Mouse (Mus musculus): ENCODE data around the gene Lamb3. TPM values are rescaled to one million over a fixed set of nuclear protein-coding genes. Genes with fewer than 3 reads are reported as not detected.
A peak's percentile ranks its signal among the peaks of the same experiment; 100 is the strongest.

Gene Lamb3
- polyA plus RNA-seq, 1 experiment from 2014 or later, result 34.9 TPM

- 43% methylated on average over 8 of the region's 8 CpGs for WGBS
- peak overlapping the region; percentile 27; the same call in 1 of the 2 replicates for H3K4me3 ChIP-seq (ENCODE audit: low read depth, low read length)
- H3K4me2 ChIP-seq (replicated peaks; ENCODE audit: low read depth), result peak overlapping the region; percentile 45
- no peaks in the 10 kb centered on the region for H3K9me3 ChIP-seq (ENCODE audit: control insufficient read depth, low read length)
- peak; percentile 87 for ATAC-seq (ENCODE audit: low FRiP score, low TSS enrichment)
- peak overlapping the region; percentile 85 for H3K27ac ChIP-seq (replicated peaks)
- DNase-seq (ENCODE audit: low spot score), result no peak
- H3K9ac ChIP-seq (ENCODE audit: low read length), result peak overlapping the region; percentile 45; the same call in 1 of the 2 replicates
- no peaks in the 10 kb centered on the region for H3K4me1 ChIP-seq (replicated peaks; ENCODE audit: control insufficient read depth, insufficient read depth)
- no peaks in the 10 kb centered on the region for H3K36me3 ChIP-seq (ENCODE audit: control insufficient read depth, insufficient read depth, low read length)
- H3K27me3 ChIP-seq (ENCODE audit: control insufficient read depth, insufficient read depth, low read length), result no peaks in the 10 kb centered on the region
- TF ChIP-seq EP300 (optimal IDR thresholded peaks at IDR 0.05), result no peak
- no peak for TF ChIP-seq CTCF (IDR thresholded peaks at IDR 0.05; ENCODE audit: low read depth)
Measured at GRCm38 (mm10) chr1:193302093-193302405, 94.5 kb downstream of the Lamb3 start.

GRCm38 (mm10) chr1:193303096-193303495 lies 95.6 kb downstream of the Lamb3 start:
- Histone ChIP-seq H3K4me1 (replicated peaks; ENCODE audit: control insufficient read depth, insufficient read depth) (no peaks in the 10 kb centered on the region), H3K4me3 (ENCODE audit: low read depth, low read length) (no peak overlapping the region), H3K9ac (ENCODE audit: low read length) (no peak overlapping the region), H3K4me2 (replicated peaks; ENCODE audit: low read depth) (peak overlapping the region; percentile 45; the same call in 1 of the 2 replicates), H3K36me3 (ENCODE audit: control insufficient read depth, insufficient read depth, low read length) (no peaks in the 10 kb centered on the region), H3K9me3 (ENCODE audit: control insufficient read depth, low read length) (no peaks in the 10 kb centered on the region), H3K27me3 (ENCODE audit: control insufficient read depth, insufficient read depth, low read length) (no peaks in the 10 kb centered on the region), H3K27ac (replicated peaks) (no peak overlapping the region)
- TF ChIP-seq EP300 (optimal IDR thresholded peaks at IDR 0.05) (no peak), CTCF (IDR thresholded peaks at IDR 0.05; ENCODE audit: low read depth) (no peak)
- DNase-seq (ENCODE audit: low spot score) (no peak), ATAC-seq (ENCODE audit: low FRiP score, low TSS enrichment) (no peak)
- 53% methylated on average over 2 of the region's 2 CpGs for WGBS

GRCm38 (mm10) chr1:193305386-193305785 lies 97.9 kb downstream of the Lamb3 start:
- H3K27ac ChIP-seq (replicated peaks), result no peak overlapping the region
- 32% methylated on average over 7 of the region's 7 CpGs for WGBS

DNA sequence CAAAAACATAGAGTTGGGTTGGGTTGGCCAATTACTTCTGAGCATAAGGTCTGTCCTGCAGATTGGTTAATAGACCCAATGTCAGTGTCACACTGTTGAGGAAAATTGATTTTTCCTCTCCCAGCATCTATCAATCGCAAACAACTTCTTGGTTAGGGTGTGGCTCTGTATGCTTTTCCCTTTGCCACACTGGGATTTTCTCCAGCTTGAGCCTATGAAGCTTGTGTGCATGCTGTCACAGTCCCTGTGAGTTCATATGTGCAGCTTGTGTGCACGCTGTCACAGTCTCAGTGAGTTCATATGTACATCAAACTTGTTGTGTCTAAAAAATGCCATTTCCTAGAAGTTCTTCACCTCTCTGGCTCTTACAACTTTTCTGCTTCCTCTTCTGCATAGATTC lies 99.3 kb downstream of the Lamb3 start:
- H3K9ac ChIP-seq (ENCODE audit: low read length), result no peak overlapping the region
- H3K27ac ChIP-seq (replicated peaks), result no peak overlapping the region
- H3K9me3 ChIP-seq (ENCODE audit: control insufficient read depth, low read length), result no peaks in the 10 kb centered on the region
- no peak overlapping the region for H3K4me3 ChIP-seq (ENCODE audit: low read depth, low read length)
- no peaks in the 10 kb centered on the region for H3K27me3 ChIP-seq (ENCODE audit: control insufficient read depth, insufficient read depth, low read length)
- WGBS, result 66% methylated on average over 2 of the region's 2 CpGs
- no peaks in the 10 kb centered on the region for H3K36me3 ChIP-seq (ENCODE audit: control insufficient read depth, insufficient read depth, low read length)
- DNase-seq (ENCODE audit: low spot score) (no peak), ATAC-seq (ENCODE audit: low FRiP score, low TSS enrichment) (peak; percentile 50; the same call in 1 of the 2 replicates)
- H3K4me2 ChIP-seq (replicated peaks; ENCODE audit: low read depth), result no peak overlapping the region
- TF ChIP-seq CTCF (IDR thresholded peaks at IDR 0.05; ENCODE audit: low read depth), result no peak
- no peak for TF ChIP-seq EP300 (optimal IDR thresholded peaks at IDR 0.05)
- H3K4me1 ChIP-seq (replicated peaks; ENCODE audit: control insufficient read depth, insufficient read depth), result no peaks in the 10 kb centered on the region

More at GRCm38 (mm10) chr1:193305386-193305785, 97.9 kb downstream of the Lamb3 start:
- Histone ChIP-seq H3K36me3 (ENCODE audit: control insufficient read depth, insufficient read depth, low read length) (no peaks in the 10 kb centered on the region), H3K4me2 (replicated peaks; ENCODE audit: low read depth) (no peak overlapping the region), H3K9me3 (ENCODE audit: control insufficient read depth, low read length) (no peaks in the 10 kb centered on the region), H3K9ac (ENCODE audit: low read length) (no peak overlapping the region), H3K27me3 (ENCODE audit: control insufficient read depth, insufficient read depth, low read length) (no peaks in the 10 kb centered on the region), H3K4me3 (ENCODE audit: low read depth, low read length) (no peak overlapping the region), H3K4me1 (replicated peaks; ENCODE audit: control insufficient read depth, insufficient read depth) (no peaks in the 10 kb centered on the region)
- no peak for ATAC-seq (ENCODE audit: low FRiP score, low TSS enrichment)
- no peak for DNase-seq (ENCODE audit: low spot score)
- no peak for TF ChIP-seq EP300 (optimal IDR thresholded peaks at IDR 0.05)
- no peak for TF ChIP-seq CTCF (IDR thresholded peaks at IDR 0.05; ENCODE audit: low read depth)

DNA sequence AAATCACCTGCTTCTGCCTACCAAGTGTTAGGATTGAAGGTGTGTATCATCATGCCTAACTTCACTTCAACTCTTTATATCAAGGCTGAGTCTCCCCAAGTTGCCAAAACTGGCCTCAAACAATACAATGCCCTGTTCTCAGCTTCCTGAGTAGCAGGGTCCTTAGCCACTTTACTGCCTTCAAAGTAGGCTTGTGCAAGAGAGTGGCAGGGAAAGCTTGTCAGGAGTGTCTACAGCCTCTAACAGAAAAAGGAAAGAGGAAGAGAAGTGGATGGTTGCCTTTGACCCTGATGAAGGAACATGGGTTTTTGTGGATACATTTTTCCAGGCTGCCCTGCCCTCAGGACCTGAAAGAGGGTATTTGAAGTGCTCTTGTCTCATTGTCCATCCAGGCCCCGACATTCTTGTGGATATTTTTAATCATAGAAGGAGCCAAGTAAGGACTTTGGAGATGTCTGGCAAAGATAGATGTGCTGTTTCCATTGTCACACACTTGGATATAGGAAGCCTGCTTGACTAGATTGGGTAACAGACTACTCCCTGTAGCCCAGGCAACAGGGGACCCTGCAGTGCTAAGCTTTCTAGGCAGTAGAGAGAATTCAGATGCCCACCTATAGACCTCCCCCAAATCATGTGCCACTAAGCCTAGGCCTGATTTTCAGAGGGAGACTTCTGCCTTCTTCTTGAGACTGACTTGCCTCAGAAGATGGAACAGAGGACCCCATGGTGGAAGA lies 102.5 kb downstream of the Lamb3 start:
- H3K27ac ChIP-seq (replicated peaks), result no peak overlapping the region
- DNase-seq (ENCODE audit: low spot score), result no peak
- no peak overlapping the region for H3K4me2 ChIP-seq (replicated peaks; ENCODE audit: low read depth)
- ATAC-seq (ENCODE audit: low FRiP score, low TSS enrichment), result no peak
- H3K4me3 ChIP-seq (ENCODE audit: low read depth, low read length), result no peak overlapping the region
- TF ChIP-seq EP300 (optimal IDR thresholded peaks at IDR 0.05), result no peak
- 48% methylated on average over 1 of the region's 1 CpGs for WGBS
- H3K27me3 ChIP-seq (ENCODE audit: control insufficient read depth, insufficient read depth, low read length), result no peaks in the 10 kb centered on the region
- H3K36me3 ChIP-seq (ENCODE audit: control insufficient read depth, insufficient read depth, low read length), result no peaks in the 10 kb centered on the region
- H3K9ac ChIP-seq (ENCODE audit: low read length), result no peak overlapping the region
- H3K9me3 ChIP-seq (ENCODE audit: control insufficient read depth, low read length), result no peaks in the 10 kb centered on the region
- H3K4me1 ChIP-seq (replicated peaks; ENCODE audit: control insufficient read depth, insufficient read depth), result no peaks in the 10 kb centered on the region; the same call in 1 of the 2 replicates

DNA sequence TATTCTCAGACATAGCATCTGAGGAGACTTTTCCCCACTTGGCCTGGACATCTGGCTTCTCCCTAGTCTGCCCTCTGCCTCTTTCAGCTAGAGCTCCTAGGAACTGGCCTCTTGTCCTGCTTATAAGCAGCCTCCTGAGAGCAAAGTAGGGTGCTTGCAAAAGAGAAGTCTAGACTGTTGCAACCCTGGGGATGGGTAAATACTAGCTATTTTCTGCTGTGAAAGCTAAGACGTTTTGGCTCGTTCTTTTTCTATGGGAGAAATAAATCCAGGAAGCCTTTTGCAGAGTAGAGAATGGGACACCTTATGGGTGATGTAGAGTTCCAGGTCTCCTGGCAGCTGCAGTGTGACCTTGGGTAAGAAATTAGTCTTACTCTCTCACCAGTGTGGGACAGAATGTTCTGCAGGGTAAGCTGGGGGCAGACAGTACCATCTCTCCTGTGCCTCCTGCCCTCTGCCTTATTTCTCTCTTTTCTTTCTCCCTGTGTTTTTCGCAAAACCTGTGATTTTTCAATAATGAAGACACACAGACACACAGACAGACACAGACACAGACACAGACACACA lies 103.1 kb downstream of the Lamb3 start:
- no peak overlapping the region for H3K4me3 ChIP-seq (ENCODE audit: low read depth, low read length)
- no peak overlapping the region for H3K27ac ChIP-seq (replicated peaks)
- peaks cover 3% of the 10 kb centered on the region; the same call in 1 of the 2 replicates for H3K4me1 ChIP-seq (replicated peaks; ENCODE audit: control insufficient read depth, insufficient read depth)
- no peak overlapping the region for H3K4me2 ChIP-seq (replicated peaks; ENCODE audit: low read depth)
- no peaks in the 10 kb centered on the region for H3K36me3 ChIP-seq (ENCODE audit: control insufficient read depth, insufficient read depth, low read length)
- no peaks in the 10 kb centered on the region for H3K27me3 ChIP-seq (ENCODE audit: control insufficient read depth, insufficient read depth, low read length)
- WGBS, result 85% methylated on average over 3 of the region's 3 CpGs
- no peak overlapping the region for H3K9ac ChIP-seq (ENCODE audit: low read length)
- H3K9me3 ChIP-seq (ENCODE audit: control insufficient read depth, low read length), result no peaks in the 10 kb centered on the region
- no peak for TF ChIP-seq EP300 (optimal IDR thresholded peaks at IDR 0.05)
- TF ChIP-seq CTCF (IDR thresholded peaks at IDR 0.05; ENCODE audit: low read depth), result no peak
- DNase-seq (ENCODE audit: low spot score), result no peak
- no peak for ATAC-seq (ENCODE audit: low FRiP score, low TSS enrichment)
